Mouse (Mus musculus) cerebellum, adult (tissue): ENCODE measurements around the gene Ell3.

Experiments used
- ATAC-seq: cut with Nextera tagmentation; 2 replicates; pipeline ENCODE4 v1.9.2; 2017; ENCODE audit warnings: mild to moderate bottlenecking, moderate library complexity, mixed read lengths; ENCODE audit not compliant: insufficient number of reproducible peaks, low FRiP score, low TSS enrichment

Ell3 gene

DNA sequence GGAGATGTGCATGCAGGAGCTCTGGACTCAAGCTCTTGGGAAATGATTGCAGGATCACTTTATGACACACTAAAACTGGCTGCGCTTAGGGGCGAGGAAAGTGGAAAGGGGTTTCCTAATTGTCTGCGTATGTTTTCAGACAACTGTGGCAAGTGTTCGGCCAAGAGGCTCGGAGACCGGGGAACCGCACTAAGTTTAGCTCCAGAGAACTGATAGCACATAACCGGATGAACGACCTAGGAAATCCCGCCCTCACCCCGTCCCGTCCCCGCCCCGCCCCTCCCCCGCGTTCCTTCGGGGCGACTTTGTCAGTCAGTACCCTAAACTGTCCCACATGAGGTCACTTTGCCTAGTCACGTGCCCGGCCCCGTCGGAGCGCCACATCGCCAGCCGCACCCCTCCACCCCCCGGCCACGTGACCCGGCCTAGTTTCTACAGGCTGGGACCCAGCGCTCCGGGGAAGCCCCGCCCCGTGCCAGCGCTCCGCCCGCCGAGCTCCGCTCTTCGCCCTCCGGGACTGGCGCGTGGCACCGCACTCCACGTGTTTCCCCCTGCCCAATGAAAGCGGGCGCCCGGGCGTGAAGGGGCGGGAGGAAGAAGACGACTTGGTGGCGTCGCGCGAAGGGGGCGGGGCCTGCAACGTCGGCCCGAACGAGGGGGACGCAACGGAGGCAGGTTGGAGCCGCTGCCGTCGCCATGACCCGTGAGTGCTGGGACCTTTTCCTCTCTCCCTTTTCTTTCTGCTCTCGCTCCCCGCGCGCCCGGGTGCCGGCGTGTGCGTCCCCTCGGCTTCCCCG is 4.9 kb upstream of the Ell3 start, which contains the start of gene Serf2:
Gene Serf2, plus strand, starts transcription at position 457 of the 797 bp plus-strand sequence.
- ATAC-seq, result peak; percentile 95

DNA sequence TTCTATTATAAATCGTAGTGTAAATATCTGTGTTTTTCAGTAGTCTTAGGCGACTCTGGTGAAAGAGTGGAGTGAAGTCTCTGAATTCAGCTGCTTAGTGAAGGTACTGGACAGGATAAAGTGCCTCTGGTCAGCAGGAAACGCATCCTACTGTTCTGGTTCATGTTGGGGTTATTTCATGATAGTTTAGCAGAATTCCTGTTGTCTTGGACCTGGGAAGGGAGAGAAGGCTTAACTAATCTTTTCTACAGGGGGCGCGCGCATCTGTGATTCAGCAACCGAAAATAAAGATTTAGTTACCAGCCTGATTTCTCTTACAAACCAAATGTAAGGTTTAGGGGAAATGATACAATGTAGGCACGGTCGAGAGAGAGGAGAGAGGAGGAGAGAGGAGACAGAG is 4.1 kb upstream of the Ell3 start:
- no peak for ATAC-seq

DNA sequence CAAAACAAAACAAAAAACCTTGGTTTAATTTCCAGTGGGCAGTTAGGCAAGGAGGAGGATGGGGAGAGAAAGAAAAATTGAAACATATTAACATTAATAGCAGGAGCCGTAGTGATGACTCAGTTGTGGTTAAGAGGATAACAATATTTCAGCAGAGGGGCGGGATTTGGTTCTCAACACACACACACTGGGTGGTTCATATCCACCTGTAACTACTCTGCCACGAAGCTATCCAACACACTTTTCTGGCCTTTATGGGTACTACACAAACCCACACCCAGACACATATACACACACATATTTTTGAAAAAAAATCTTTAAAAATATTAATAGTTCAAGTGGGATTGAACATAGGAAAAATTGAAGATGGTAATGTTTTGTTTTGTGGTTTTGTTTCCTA is 2.9 kb upstream of the Ell3 start:
- no peak for ATAC-seq

DNA sequence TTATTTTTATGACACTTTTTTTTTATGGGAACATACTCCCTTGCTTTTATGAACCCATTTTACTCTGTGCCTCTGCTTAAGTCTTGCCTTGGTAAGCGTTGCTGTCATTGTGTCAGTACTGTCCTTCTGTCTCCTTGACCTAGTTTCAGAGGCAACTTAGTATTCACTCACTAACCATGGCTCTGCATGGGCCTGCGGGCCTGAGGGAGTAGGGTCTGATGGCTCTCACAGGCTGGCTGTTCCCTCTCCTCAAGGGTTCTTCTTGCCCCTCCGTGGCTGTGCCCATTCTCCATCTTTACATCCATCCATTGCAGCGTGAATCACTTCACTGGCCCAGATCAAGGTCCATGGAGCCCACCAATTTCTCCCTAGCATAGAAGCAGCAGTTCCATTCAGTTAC is 2.4 kb upstream of the Ell3 start:
- no peak for ATAC-seq

DNA sequence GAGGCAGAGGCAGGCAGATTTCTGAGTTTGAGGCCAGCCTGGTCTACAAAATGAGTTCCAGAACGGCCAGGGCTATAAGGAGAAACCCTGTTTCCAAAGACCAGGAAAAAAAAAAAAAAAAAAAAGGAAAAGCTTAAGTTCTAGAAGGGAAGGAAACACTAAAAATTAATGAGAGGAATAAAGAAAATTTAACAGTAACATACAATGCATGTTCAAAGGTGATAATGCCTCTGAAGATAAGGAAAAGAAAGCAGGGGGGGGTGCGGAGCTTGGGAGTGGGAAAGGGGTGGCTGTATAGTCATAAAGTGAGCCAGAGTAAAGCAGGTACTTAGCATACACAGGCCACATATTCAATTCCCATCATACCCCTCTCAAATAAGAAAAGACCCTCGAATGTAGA is 1.0 kb upstream of the Ell3 start:
- ATAC-seq, result no peak

DNA sequence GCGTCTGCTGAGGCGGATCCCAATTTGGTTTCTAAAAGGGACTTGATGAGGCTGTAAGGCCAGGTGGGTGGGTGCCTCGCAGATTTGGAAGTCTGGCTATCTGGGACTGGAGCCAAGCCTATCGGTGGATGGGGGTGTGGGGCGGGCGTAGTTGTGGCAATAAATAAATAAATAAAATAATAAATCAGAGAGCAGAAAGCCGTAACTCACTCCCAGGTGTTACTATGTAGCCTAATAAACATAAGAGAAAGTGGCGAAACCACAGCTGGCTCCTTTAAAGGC is 1.1 kb downstream of the Ell3 start:
- no peak for ATAC-seq

DNA sequence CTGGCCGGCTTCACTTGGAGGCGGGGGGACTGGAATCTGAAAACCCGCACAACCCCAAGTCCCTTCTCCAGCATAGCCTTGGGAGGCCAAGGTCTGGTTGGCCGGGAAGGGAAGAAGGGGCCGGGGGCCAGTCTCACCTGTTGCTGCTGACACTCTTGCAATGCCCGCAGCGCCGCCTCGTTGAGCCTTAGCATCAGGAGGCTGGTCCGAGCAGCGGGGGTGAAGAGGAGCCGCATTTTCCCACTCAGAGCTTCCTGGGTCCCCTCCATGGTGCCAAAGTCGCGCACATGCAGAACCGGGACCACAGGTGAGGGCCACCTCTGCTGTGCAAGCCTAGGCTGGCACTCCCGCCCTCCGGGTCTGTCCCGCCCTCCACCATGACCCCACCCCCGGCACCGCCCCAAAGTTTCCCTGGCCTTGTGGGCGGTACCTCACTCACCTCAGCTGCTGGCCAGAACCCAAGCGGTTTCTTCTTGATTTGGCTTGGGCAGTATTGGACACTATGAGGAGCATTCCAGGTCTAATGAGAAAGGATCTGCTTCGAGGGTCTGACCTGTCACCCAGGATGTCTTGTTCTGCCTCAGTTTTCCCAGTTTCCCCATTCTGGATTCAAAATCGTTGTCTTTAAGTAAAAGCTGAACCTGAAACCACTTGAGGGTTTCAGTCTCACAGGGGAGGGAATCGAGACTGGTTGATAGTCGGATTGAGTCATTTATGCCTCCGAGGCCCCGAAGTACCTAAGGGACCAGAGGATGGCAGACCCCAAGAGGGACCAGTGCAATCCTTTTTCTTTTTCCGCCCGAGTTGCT is 1.6 kb downstream of the Ell3 start:
- ATAC-seq, result peak; percentile 40; the same call in 1 of the 2 replicates

DNA sequence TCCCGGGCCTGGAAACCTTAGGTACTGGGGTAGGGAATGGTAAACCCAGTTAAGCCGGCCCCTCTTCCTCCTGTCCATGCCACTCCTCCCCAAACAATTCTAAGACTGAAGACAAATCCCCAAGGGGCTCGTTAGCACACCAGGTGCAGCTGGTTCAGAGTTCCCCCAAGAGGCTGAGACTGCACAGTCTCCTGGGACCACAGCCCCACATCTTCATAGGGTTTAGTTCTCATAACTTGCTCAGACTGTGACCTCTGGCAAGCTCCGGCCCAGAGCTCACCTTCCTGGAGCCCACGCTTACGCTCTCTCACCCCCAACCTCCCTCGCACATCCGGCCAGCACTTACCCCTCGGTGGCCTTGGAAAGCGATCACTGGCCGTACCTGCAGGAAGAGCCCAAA is 2.3 kb downstream of the Ell3 start:
- no peak for ATAC-seq

DNA sequence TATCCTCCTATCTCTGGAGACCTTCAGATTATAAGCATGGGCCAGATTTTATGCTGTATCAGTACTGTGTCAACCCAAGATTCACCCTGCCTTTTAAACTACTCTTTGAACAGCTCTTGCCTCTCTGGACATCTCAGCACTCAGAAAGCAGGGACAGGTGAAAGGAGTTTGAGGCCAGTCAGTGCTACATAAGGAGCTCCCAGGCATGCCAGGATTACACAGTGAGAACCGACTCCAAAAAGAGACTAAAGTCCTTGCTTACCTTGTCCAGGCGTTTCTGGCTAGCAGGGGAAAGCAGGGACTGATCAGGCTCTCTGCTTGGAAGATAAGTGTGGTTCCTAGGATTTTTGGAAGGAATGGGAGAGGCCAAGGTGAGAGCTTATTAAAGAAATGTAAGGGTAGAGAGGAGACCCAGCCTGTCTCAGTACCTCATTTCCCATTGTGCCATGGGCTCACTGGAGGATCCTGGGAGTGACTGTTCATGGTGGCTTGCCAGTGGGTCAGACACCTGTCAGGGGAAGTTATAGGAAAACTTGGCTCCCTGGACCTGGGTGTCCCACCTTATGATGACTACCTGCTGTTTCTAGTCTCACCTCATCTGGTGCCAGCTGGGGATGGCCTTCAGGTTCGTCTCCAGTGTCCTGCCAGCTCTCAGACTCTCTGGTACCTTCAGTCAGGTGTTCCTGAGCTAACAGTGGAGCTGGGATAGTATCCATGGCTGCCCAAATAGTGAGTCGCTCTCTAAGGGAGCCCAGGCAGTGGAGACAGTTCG is 3.1 kb downstream of the Ell3 start:
- ATAC-seq, result no peak

DNA sequence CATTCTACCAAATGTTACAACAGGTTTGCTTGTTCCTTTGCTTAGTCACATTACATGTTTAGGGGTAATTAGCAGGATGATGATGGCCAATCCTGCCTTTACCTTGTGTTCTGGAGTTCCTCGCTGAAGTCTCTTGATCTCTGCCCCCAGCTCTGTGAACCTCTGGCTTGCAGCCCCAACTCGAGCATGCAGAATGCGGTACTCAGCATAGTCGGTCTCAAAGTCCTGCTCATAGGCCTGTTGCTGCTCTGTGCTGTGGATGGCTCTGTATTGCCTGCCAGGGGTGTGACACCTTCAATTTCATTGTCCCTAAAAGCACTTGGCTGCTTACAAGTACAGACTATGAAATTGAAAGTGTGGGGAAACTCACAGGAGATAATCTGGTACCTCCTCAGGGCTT is 4.3 kb downstream of the Ell3 start:
- ATAC-seq, result no peak

DNA sequence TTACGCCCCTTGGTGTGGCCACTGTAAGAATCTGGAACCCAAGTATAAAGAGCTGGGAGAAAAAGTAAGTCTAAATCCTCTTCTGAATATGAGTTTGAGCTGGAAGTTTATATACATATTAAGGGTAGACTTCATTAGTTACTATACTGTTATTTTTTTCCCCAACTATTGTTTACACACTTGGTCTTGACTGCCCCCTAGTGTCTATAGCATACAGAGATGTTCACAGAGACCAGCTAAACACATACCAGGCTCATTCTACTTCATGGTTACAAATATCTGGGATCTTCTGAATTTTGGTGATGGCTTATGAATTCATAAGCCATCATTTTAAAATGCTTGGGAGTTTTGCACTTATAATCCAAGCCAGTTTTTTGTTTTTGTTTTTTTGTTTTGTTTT is 9.2 kb downstream of the Ell3 start:
- no peak for ATAC-seq

DNA sequence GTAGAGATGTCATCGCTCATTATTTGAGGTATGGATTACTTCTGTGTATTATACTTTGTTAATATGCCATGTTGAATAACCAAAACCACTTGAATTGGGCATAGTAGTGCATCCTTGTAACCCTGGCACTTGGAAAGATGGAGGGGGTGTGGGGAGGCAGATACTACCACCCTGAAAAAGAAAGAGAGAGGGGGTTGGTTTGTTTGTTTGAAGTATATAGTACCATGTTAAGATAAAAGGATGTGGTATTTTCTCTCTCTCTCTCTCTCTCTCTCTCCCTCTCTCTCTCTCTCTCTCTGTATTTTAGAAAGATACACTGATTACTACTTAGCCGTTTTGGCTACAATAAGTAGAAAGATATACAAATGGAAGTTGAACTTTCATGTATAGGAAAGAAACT is 18.2 kb downstream of the Ell3 start:
- no peak for ATAC-seq

DNA sequence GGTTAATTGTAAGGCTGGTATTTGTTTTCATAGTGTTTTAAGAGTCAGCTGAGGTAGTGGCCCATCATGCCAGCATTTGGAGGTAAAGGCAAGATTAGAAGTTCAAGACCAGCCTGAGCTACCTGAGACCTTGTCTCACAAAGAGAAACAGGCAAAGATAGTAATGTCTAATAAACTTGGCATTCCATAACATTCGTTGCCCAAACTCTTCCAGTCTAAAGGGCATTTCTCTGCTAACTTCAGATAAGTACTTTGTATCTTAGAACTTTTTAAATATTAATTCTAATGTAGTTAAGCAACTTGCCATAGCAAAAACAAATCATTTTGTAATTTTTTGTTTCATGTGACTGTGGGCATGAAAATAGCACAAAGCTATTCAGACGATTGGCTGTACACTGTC is 20.9 kb downstream of the Ell3 start:
- ATAC-seq, result no peak

DNA sequence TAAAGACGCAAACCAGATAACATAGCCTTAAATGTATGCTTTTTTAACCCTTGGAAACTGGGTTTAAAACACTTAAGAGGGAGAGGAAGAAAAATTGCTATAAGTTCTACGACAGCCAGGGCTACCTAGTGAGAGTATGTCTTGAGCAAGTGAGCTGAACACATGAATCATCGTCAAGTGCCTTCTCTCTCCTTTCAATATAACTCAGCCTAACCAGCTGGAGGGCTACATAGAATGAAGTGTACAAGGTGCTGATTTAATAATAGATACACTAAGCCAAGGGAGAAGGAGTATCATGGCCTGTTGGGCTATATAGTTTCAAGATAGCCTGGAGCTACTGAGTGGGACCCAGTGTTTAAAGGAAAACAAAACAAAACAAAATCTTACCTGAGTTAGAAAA is 25.6 kb downstream of the Ell3 start:
- ATAC-seq, result no peak

DNA sequence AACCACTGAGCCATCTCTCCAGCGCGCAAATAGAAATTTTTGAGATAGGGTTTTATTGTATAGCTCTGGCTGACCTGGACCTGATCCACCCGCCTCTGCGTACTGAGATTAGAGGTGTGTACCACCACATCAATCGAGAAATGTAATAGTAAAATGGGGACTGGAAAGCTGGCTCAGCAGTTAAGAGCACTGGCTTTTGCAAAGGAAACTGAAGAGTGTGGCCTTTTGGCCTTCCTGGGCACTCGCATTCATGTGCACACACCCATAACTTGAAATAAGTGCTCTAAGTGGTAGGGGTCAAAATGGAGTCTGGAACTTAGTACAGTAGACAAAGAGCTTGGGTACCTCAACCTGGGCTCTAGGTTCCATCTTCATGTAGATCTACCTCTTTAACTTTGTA is 27.7 kb downstream of the Ell3 start:
- ATAC-seq, result no peak

DNA sequence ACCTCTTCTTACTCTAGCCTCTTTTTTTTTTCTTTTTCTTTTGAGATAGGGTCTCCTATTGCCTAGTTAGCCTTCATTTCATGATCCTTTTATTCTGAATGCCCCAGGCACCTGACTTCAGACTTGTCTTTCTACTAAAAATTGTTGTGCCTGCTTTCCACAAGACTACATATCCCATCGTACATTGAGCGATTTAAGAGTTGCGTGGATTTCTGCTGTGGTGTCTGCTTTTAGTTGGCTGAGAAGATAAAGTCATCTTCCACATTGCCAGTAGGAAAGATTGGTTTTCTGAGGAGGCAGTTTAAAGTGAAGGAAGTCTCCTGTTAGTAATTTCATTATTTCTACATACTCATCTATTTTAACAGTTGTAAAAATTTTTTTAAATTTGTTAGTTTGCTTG is 28.5 kb downstream of the Ell3 start:
- no peak for ATAC-seq

DNA sequence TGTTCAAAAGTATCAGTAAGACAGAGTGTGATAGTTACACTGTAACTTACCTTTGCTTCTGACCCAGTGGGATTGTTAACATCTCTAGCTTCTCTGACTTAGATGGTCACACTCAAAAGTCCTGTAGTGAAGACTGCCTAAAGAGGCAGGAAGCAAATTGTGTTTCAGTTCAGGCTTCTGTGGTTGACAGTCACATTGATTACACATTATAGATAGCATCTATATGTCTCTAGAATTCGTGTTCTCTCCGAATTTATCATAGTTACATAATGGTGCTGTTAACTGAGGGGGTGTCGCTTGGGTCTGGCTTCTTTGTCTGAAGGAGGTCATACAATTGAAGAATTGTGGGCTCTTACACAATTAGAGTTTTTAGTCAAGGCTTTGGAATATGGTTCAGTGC is 29.0 kb downstream of the Ell3 start:
- ATAC-seq, result no peak

DNA sequence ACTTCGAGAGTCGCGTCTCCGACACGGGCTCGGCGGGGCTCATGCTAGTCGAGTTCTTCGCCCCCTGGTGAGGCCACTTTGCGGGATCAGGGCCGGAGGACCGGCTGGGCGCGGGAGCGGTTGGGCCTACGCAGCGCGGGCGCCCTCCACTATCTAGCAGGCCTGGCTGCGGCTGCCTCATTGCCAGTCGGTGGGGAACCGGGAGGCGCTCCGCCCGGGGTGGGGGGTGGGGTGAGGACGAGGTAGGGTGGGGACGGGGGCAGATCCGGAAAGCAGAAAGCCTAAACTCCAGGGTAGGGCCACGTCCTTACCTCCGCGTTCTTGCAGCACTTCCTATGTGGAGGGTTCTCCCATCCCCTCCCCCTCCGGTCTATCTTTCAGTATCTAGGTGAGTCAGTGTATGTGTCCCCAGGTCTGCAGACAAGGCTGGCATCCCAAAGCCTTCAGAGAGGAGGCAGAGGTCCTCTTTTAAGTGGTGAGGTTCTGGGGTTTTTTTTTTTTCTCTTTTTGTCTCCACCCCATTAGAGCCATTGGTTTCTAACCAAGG is 29.9 kb downstream of the Ell3 start:
- ATAC-seq, result peak; percentile 23

DNA sequence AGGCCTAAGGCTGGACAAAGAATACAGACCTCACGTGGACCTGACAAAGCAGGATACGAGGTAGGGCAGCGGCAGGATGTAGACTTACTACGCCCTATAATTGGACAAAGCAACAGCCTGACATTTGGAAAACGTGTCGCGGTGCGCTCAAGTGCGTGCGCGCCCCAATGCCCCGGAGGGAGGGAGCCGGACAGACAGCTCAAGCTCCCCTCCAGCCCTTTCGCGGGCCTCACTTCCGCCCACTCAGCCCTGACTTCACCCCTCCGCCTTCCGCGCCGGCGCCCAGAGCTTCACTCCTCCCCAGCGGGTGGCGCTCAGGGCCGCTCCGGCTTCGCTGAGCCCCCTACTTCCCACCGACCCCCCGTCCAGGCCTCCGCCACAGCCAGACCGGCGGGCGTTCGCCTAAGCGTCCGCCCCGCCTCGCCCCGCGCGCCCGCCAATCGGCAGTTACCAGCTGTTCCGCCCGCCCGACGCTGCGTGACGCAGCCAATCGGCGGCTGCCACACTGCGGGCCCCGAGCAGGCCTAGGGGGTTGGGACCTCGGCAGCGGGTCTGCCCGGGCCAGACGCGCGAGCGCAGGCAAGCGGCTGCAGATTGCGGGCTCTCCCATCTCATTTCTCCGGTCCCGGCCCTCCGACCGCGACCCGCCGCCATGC is 30.6 kb downstream of the Ell3 start, which contains the start of the genes Pdia3 and Catsper2:
Gene Pdia3, plus strand, starts transcription at position 389 of the 656 bp plus-strand sequence.
Gene Catsper2, minus strand, starts transcription at position 406 of the 656 bp plus-strand sequence.
- ATAC-seq, result peak; percentile 97

DNA sequence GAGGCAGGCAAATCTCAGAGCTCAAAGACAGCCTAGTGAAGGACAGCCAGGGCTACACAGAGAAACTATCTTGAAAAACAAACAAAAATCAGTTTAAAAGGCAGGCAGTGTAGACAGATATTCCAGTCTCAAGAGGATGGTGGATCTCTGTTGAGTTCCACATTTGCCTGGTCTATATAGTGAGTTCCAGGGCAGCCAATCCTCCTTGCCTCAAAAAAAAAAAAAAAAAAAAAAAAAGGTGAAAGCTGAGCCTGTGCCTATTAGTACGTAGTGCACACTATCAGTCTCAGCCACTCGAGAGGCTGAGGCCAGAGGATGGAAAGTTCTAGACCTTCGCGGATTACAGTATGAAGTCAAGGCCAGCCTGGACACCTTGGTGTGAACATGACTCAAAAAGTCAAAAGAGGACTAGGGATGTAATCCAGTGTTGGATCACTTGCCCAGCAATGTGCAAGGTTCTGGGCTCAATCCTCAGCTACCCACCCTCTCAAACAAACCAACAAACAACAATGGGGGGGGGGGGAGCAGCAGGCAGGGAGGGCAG is 31.2 kb downstream of the Ell3 start:
- ATAC-seq, result peak; percentile 23; the same call in 1 of the 2 replicates
